Mouse (Mus musculus) heart, embryonic 14.5 days (tissue): ENCODE data around the gene Wee1. TPM values are rescaled to one million over a fixed set of nuclear protein-coding genes. Genes with fewer than 3 reads are reported as not detected.

Experiments
- polyA plus RNA-seq: library from polyadenylated mRNA; unstranded; fragments of >200 nt; fragmentation: Nextera tagmentation; extraction: Ambion mirVana; gene quantifications from 2 replicates; pipeline ENCODE4 v1.2.1, GENCODE M21; 2014

The Wee1 gene
- polyA plus RNA-seq, 1 experiment from 2014 or later, result 29.8 TPM

Other genes starting within 250 kb of the Wee1 start
- gene Dennd5a, start 161.6 kb upstream of the Wee1 start, polyA plus RNA-seq, result 62.6 and 66.1 TPM in 2 replicates
- 48.4 and 53.5 TPM in 2 replicates for gene Tmem41b, start 135.1 kb upstream of the Wee1 start, polyA plus RNA-seq
- gene Ipo7, start 103.8 kb upstream of the Wee1 start, polyA plus RNA-seq, result 14.6 and 16.3 TPM in 2 replicates
- gene Zfp143, start 60.8 kb upstream of the Wee1 start, polyA plus RNA-seq, result 14.3 and 15.9 TPM in 2 replicates
- gene Swap70, start 99.7 kb downstream of the Wee1 start, polyA plus RNA-seq, result 17.8 and 19.0 TPM in 2 replicates